Mouse (Mus musculus) c-Kit-positive CD71-negative TER-119-negative erythroid progenitor cells, embryonic 14.5 days (primary cell): Measurements from ENCODE around the gene Eloa.
A peak's percentile ranks its signal among the peaks of the same experiment; 100 is the strongest.
"Not testable (repeated sequence)": the region's sequence is repeated elsewhere in the genome, so short reads cannot be mapped to it uniquely, and the experiment has no call there.

ENCODE experiments used
- DNase-seq: peaks from one replicate; pipeline ENCODE4 v3.0.0-alpha.2; 2013; ENCODE audit warnings: low read depth

Gene Eloa

DNA sequence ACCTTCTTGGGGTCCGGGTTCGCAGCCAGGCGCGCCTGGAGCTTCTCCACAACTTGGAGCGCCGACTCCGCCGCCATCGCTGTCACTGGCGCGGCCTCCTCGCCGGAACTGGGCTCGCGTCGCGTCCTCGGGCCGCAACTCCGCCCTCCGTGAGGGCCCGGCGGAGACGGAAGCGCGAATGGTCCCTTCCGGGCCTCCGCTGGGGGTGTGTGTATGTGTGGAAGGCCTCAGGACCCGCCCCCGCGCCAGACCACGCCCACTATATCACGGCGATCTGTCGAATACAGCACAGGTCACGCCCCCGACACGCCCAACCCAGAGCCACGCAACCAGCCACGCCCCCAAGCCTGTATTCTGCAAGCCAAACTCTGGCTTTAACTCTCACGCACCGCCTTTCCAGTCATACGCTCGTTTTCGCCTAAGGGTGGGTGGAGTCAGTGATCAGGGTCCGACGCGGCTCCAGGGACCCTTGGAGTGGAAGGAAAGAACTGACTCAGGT, at the start of gene Eloa:
Gene Eloa, minus strand, starts transcription at position 215 of the 499 bp plus-strand sequence.
- peak; percentile 99 for DNase-seq

DNA sequence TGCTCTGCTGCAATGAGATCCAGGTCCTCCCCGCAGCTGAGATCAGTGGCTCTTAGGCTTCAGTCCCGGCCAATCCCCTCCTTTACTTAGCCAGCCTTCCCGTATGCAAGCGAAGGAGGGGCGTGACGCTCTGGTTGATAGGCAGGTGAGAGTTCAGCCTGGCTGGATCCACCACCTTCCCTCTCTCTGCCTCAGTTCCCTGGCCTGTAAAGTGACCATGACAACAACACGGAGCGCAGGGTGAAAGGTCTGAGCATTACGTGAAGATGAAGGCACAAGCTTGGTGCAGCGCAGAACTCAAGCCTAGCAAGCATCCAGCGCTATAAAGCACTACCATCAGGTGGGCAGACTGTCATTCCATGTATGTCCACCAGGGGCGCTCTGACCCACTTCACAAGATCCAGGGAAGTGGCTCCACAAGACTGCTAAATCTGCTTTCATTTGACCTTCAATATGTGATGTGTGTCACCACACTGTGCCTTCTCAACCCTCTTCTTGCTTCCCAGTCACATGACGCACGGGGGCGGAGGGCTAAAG, 49.7 kb upstream of the Eloa start:
- DNase-seq: peak; percentile 73

DNA sequence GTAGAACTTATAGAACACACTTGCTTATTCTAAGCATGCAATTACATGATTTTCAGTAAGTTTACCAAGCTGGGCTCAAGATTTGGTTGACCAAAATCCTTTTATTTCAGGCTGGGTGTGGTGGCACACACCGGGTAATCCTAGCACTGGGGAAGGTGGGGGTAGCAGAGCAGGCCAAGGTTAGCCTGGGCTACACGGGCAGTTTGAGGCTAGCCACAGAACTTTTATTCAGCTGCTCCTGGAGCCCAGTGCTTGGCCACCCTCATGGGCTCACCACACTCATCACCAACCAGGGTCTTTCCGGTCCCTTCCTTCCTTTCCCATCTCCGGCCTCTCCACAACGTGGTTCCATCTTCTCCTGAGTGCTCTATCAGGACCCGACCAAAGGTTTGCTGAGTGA, 49.0 kb upstream of the Eloa start:
- no peak for DNase-seq

DNA sequence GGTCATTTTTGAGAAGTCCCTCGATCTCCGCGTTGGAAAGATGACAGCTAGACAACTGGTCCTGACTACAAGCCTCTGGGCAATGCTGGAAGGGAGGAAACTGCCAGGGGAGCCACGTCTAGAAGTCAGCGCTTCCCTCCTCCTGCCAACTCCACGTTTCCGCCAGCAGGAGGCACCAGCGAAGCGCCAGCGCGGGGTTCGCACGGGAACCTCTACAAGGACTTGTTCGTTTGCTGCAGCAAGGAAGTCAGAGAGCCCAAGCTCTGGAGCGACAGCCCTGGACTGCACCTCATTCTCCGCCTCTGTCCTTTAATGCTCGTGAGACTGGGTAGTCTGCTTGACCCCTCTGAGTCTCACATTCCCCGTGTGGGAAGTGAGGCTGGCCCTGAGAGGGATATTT, 48.4 kb upstream of the Eloa start:
- DNase-seq: peak; percentile 62

DNA sequence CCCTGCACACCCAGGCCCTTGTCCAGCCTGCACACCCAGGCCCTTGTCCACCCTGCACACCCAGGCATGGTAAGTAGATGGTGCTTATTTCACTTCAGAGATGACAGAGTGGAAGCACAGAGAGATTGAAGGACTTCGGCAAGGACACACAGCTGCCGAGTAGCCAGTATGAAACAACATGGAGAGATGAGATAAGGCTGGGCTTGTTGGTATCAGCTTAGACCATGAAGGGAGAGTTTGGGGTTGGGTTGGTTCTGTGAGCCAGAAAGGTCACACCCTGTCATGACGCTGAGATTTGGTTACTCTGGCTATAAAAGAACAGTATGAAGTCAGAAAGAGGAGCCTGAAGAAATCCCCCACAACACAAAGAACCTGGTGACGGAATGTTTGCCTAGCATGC, 47.8 kb upstream of the Eloa start:
- no peak for DNase-seq

DNA sequence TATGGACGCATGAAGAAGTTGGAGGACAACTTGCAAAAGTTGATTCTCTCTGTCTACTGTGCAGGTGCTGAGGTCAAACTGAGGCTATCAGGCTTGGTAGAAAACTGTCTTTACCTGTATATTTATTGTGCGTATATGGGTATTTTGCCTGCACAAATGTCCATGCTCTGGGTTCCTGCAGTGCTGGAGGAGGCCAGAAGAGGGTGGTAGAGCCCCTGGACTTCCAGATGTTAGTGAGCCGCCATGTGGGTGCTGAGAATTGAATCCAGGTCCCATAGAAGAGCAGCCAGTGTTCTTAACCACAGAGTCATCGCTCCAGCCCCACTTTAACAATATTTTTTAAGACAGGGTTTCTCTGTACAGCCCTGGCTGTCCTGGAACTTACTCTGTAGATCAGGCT, 41.6 kb upstream of the Eloa start:
- no peak for DNase-seq

DNA sequence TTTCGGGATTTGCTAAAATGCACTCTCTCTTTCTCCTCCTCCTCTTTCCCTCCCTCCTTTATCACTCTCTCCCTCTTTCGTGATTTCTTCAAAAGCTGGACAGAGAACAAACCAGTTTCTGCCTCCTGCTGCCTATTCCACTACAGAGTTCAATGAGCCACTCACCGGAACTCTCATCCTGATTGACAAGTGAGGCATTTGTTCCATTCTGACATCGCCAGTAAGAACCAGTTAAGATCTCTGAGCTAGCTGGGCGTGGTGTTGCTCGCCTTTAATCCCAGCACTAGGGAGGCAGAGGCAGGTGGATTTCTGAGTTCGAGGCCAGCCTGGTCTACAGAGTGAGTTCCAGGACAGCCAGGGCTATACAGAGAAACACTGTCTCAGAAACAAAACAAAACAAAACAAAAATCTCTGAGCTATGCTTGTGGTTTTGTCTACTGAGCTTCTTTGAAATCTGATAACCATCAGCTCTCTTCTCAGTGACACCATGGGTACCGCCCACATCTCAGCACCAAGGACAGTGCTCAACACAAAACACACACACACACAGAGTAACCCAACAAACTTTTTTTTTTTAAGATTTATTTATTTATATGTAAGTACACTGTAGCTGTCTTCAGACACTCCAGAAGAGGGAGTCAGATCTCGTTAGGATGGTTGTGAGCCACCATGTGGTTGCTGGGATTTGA, 38.4 kb upstream of the Eloa start:
- DNase-seq: not testable (repeated sequence)

DNA sequence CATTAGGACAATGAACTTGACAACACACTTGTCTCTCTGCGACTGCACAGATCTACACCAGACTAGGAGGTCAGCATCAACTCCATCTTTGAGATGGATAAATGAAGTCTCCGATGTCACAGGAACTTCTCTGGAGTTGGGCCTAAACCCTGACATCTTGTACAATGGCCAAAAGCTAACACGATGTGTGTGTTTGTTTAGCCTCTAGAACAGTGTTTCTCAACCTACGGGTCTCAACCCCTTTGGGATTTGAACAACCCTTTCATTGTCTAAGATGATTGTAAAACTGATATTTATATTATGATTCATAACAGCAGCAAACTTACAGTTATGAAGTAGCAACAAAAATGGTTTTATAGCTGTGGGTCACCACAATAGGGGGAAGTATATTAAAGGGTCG, 36.4 kb upstream of the Eloa start:
- no peak for DNase-seq

DNA sequence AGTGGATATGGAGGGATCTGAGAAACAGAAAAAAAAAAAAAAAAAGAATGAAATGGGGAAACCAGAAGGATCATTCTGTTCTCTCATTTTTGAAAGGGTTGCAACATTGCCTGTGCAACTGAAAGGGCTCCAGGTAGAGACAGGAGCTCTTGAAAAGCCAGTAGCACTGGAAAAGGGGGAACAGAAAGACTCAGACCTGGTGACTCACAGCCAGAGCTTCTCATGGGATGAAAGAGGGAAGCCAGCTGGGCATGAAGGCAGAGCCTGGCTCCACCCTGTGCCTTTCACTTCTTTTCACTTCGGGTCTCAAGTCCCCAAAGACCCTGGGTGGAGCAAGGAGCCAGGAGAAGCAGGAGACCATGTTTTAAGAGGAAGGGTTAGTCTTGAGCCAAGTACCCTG, 34.5 kb upstream of the Eloa start:
- DNase-seq: no peak

DNA sequence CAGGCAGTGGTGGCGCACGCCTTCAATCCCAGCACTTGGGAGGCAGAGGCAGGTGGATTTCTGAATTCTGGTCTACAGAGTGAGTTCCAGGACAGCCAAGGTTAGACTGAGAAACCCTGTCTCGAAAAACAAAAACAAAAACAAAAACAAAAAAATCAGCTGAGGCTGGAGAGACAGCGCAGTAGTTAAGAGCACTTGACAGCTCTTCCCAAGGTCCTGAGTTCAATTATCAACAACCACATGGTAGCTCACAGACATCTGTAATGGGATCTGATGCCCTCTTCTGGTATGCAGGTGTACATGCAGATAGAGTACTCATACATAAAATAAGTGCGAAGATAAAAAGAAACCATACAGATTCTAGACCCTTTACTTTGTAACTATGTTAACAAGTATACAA, 32.3 kb upstream of the Eloa start:
- no peak for DNase-seq

DNA sequence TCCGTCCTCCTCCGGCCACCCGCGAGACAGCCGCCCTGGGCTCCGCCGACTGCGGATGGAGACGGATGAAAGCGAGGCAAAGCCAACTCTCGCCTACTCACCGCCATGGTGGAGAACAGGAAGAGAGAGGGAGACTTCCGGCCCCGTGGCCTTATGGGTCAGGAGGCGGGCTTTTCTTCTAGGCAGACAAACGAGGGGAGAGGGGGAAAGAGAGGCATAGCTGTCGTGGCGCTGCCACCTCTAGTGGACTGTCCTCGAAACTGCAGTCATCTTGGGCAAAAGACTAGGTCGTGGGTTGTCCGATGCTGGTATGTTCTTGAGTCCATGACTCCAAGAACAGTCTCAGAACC, 31.7 kb upstream of the Eloa start, which contains the start of gene Rpl11:
Gene Rpl11, minus strand, starts transcription at position 182 of the 350 bp plus-strand sequence.
- peak; percentile 93 for DNase-seq

DNA sequence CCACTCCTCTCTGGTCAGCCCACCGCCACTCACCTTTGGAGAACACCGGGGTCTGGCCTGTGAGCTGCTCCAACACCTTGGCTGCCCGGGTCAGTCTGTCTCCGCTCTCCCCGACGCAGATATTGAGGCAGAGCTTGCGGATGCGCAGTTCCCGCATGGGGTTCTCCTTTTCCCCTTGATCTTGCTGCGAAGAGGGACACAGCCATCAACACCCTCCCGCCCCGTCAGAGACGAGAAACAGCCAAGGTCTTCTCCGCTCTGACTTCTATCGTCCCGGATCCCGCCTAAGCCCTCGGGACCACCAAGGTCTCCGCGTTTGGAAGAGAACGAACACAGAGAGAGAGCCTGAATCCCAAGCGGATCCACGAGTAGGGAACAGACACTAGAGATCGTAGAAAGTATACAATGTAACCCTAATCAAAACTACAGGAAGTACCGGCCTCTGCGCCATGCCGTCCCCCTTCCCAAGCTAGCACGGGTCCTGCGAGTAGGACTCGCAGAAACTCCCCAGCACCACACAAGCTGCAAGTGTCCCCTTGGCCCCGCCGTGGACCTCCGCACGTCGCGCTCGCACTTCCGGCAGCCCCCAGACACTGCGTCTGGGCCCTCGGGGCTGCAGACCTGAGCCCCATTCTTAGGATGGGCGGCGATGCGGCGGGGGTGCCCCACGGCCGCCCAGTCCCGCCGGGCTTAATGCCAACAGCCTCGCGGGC, 31.1 kb upstream of the Eloa start:
- no peak for DNase-seq

DNA sequence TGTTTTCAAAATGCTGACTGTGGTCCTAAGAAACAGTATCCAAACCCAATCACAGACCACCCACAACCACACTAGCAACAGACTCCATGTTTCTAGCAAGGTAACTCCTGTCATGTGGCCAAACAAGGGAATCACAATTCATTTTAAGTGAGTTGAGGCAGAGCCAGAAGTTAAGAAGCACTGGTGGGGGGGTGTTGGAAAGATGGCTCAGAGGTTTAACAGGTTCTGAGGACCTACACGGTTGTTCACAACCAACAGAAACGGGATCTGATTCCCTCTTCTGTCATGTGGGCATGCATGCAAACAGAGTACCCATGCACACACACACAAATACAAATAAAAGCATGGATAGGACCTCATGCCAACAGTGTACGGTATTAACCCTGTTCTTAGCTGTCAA, 30.5 kb upstream of the Eloa start:
- no peak for DNase-seq

DNA sequence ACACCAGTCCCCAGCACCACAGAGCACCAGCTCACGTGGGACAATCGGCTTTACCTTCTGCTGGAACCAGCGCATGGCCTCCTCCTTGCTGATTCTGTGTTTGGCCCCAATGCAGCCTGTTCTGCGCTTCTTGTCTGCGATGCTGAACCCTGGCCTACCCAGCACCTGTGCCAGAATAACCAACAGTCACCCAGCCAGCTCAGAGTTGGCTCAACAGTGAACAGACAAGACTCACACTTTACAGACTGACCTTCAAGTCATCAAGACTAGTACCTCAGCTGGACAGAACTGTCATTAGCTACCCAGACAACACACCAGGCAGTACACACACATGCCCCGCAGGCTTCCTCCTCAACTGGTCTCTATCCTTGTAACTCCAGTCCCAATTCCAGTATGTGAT, 28.7 kb upstream of the Eloa start:
- DNase-seq: no peak

DNA sequence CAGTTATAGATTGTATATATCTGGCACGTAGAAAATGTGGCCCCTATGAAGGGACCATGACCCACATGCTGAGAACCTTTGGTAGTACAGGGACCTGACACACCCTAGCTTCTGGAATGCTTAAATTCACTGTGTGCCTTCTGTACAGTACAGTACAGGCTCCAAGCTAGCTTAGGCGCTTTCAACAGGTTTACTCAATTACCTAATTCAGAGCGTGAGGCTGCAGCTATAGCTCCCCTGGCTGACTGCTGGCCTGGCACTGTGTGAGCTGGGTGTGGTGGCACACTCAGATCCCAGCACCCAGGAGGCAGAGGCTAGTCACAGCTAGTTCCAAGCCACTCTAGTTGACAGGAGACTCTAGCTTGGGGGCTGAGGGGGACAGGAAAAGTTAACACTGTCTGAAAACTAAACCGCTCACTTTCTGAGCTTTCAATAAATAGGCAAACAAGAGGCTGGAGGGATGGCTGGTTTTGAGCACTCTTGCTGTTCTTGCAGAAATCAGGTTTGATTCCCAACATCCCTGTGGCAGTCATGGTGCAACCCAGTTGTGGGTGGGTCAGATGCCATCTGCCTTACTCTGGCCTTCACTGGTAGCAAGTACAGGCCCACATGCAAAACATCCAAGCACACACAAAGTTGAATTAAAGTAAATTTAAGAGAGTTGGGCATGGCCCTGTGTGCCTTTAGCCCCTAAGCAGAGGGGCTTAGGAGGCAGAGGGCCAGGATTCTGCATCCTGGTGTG, 26.9 kb upstream of the Eloa start:
- DNase-seq: no peak

DNA sequence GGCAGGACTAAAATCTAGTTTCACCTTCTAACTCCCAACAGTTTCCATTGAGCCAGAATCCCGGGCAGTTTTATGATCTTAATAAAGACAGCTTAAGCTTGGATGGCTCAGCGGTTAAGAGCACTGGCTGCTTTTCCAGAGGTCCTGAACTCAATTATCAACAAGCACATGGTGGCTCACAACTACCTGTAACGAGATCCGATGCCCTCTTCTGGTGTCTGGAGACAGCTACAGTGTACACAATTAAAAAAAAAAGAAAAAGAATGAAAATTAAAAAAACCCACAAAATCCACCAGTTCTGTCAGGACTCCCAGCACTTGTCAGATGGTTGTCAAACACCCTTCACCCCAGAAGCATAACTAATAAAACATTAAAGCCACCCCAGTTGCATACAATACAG, 26.1 kb upstream of the Eloa start:
- no peak for DNase-seq

DNA sequence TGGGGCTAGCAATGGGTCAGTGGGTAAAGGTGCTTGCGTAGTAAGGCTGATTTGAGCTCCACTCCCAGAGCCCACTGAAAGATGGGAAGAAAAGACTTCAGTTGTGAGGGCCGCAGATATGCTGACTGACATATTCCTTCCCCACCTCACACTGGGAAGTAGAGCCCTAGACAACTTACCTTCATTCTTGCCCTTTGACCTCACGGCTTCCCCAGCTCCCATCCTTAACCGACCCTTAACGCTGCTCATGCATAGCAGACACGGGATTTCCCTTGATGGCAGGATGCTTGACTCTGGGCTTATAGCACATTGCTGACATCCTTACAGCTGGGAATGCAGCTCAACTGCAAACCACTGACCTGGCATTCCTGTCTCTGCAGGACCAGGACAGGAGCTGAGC, 25.3 kb upstream of the Eloa start:
- DNase-seq: no peak

DNA sequence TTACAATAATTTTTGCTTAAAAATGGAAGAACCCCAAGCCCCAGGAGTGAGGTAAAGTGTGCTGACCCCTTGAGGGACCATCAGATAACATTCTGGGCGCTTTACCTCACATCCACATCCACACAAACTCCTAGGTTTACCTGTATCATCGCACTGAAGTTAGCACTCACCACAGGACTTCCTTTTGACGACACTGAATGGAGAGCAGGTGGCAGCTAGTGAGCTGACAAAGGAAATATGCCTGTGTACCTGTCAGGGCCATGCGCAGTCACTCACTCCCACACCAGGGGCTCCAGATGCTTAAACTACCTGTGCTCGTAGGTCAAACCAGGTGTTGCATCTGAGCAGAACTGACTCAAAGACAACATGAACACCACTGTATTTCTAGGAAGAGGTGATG, 23.5 kb upstream of the Eloa start:
- DNase-seq: no peak

DNA sequence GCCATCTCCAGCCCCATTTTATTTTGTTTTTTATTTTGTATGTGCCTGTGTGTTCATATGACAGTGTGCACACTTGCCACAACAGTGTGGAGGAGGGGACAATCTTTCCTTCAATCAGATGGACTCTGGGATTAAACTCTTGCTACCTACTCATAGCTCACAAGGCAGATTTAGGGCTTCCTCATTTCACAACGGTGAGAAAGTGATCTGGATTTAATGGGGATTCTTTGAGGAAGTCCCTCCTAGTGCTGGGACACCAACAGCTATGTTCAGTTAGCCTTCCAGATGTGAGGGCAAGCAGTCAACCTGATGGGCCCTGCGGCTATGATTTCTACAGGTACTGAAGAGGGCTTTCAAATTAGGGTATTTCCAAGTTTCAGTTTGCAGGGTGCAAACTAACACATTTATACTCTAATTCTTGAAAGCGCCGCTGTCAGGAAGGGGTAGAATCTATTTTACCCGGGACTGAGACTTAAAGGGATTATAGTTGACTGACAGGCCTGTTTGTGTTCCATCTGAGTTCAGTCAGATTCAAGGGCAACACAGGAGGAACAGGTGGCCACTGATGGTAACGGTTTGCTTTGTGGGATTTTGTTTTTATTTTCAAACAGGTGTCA, 22.3 kb upstream of the Eloa start:
- no peak for DNase-seq

DNA sequence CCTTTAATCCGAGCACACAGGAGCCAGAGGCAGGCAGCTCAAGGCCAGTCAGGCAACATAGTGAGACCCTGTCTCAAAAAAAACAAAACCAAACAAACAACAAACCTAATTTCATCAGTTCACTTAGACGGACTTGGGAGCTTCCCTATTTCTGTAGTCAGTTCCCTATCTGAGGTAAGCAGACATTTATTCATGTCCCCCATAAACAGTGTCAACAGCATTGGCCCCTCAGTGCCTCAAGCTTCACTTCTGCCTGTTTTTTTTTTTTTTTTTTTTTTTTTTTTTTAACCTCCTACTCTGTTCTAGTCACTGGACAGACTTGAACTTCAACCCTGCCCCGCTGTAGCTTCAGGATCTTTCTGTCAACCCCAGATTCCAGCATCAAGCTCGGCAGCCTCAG, 13.5 kb upstream of the Eloa start:
- DNase-seq: no peak

DNA sequence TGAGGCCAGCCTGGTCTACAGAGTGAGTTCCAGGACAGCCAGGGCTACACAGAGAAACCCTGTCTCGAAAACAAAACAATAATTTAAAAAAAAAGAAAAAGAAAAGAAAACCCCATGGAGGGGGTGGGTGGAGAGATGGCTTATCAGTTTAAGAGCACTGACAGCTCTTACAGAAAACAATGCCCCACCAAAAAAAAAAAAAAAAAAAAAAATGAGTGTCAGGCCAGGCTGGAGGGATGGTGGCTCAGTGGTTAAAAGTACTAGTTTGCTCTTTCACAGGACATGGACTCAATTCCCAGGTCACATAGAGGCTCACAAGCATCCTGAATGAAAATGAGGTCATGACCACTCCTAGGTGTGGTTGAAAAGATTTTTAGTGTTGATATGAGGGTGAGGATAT, 11.7 kb upstream of the Eloa start:
- DNase-seq: no peak
